Mouse (Mus musculus): ENCODE measurements at regions not wholly inside any gene's neighbourhood (a gene's known extent, or its start where the extent isn't known, plus 50 kb on each side); places are given as distances from the start of the nearest gene placed in this dataset.

DNA sequence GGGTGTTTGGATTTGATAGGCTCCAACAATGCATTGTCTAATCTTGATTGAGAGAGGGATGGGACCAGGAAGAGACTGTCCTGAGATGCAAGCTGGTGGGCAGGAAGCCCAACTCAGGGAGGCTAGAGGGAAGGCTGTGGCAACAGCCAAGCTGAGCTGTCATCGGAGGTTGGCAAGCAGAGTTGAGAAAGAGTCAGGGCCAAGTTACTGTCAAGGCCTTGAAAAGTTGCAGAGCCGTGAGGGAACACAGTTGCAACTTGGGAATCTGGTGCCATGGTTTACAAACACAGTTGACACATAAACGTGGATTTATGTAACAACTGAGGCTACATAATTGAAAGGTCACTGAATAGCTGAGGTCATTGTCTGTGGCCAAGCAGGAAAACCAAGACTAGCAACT, 170.8 kb upstream of the Frmd6 start:
- TF ChIP-seq POLR2A (IDR thresholded peaks at IDR 0.05; ENCODE audit: borderline replicate concordance, extremely low read depth, low read depth, low read length) (no peak), CTCF (IDR thresholded peaks at IDR 0.05; ENCODE audit: insufficient read depth, low read length) (no peak)
